Mouse (Mus musculus) limb, embryonic 11.5 days (tissue): ENCODE data around the gene Trio. TPM values are rescaled to one million over a fixed set of nuclear protein-coding genes. Genes with fewer than 3 reads are reported as not detected.

Experiments
- ATAC-seq: fragments of 200-750 bp; cut with Nextera tagmentation; 2 replicates; pipeline ENCODE4 v1.8.0; 2017; ENCODE audit warnings: low read depth; ENCODE audit not compliant: insufficient number of reproducible peaks, low FRiP score, low TSS enrichment
- DNase-seq: peaks from one replicate; pipeline ENCODE4 v3.0.0-alpha.2; 2015; ENCODE audit warnings: low spot score
- H3K27ac ChIP-seq: fragments of 300-500 bp; sonication (generic); replicated peaks from 2 replicates; pipeline ENCODE4 v1.5.1; 2014; ENCODE audit warnings: low read depth, mild to moderate bottlenecking, low read length
- H3K27me3 ChIP-seq: fragments of 300-500 bp; sonication (generic); 2 replicates; pipeline ENCODE4 v1.6.1; 2014; ENCODE audit warnings: mild to moderate bottlenecking, low read length, mixed read lengths; ENCODE audit not compliant: control insufficient read depth, insufficient read depth
- H3K36me3 ChIP-seq: fragments of 300-500 bp; sonication (generic); 2 replicates; pipeline ENCODE4 v1.6.1; 2014; ENCODE audit warnings: mild to moderate bottlenecking, low read length, moderate library complexity, mixed read lengths; ENCODE audit not compliant: control insufficient read depth, insufficient read depth
- H3K4me1 ChIP-seq: fragments of 300-500 bp; sonication (generic); 2 replicates; pipeline ENCODE4 v1.6.1; 2014; ENCODE audit warnings: low read length, mixed read lengths; ENCODE audit not compliant: control insufficient read depth, insufficient read depth
- H3K4me2 ChIP-seq: fragments of 300-500 bp; sonication (generic); 2 replicates; pipeline ENCODE4 v1.6.1; 2014; ENCODE audit warnings: low read depth, mild to moderate bottlenecking, moderate library complexity; ENCODE audit not compliant: severe bottlenecking
- H3K4me3 ChIP-seq: fragments of 300-500 bp; sonication (generic); 2 replicates; pipeline ENCODE4 v1.5.1; 2014; ENCODE audit warnings: low read depth, low read length
- H3K9ac ChIP-seq: fragments of 300-500 bp; sonication (generic); 2 replicates; pipeline ENCODE4 v1.6.1; 2014; ENCODE audit warnings: mild to moderate bottlenecking, low read length
- H3K9me3 ChIP-seq: fragments of 300-500 bp; sonication (generic); 2 replicates; pipeline ENCODE4 v1.6.1; 2016; ENCODE audit warnings: low read length; ENCODE audit not compliant: control insufficient read depth
- WGBS: fragments of 180-500 bp; shearing (Covaris S2); extraction: QIAGEN DNeasy Blood & Tissue Kit; methylation state at CpG from one replicate; pipeline ENCODE4 v1.1.7; 2014; 5-methylcytosine and 5-hydroxymethylcytosine counted together
- polyA plus RNA-seq: library from polyadenylated mRNA; unstranded; fragments of >200 nt; fragmentation: Nextera tagmentation; extraction: Ambion mirVana; gene quantifications from 2 replicates; pipeline ENCODE4 v1.2.1, GENCODE M21; 2014

Trio gene
- polyA plus RNA-seq, 1 experiment from 2014 or later = 64.8 TPM

GRCm38 (mm10) chr15:27791141-27791540 is 234.5 kb downstream of the Trio start:
- no peaks in the 10 kb centered on the region for H3K36me3 ChIP-seq
- no peak overlapping the region for H3K9ac ChIP-seq
- no peak overlapping the region for H3K4me3 ChIP-seq
- H3K4me2 ChIP-seq = no peak overlapping the region
- WGBS = 88% methylated on average over 5 of the region's 5 CpGs
- DNase-seq = no peak
- no peaks in the 10 kb centered on the region for H3K9me3 ChIP-seq
- peaks cover 46% of the 10 kb centered on the region for H3K4me1 ChIP-seq
- no peaks in the 10 kb centered on the region for H3K27me3 ChIP-seq
- no peak overlapping the region for H3K27ac ChIP-seq
- no peak for ATAC-seq

GRCm38 (mm10) chr15:27790699-27791098 is 234.9 kb downstream of the Trio start:
- no peak overlapping the region for H3K27ac ChIP-seq
- 87% methylated on average over 6 of the region's 6 CpGs for WGBS
- H3K9ac ChIP-seq = no peak overlapping the region
- no peak overlapping the region for H3K4me3 ChIP-seq
- no peaks in the 10 kb centered on the region for H3K36me3 ChIP-seq
- H3K4me1 ChIP-seq = peaks cover 45% of the 10 kb centered on the region
- ATAC-seq (no peak), DNase-seq (no peak)
- no peaks in the 10 kb centered on the region for H3K9me3 ChIP-seq
- no peaks in the 10 kb centered on the region for H3K27me3 ChIP-seq
- H3K4me2 ChIP-seq = no peak overlapping the region

- no peaks in the 10 kb centered on the region for H3K27me3 ChIP-seq
- peaks cover 56% of the 10 kb centered on the region for H3K4me1 ChIP-seq
- H3K4me3 ChIP-seq = no peak overlapping the region
- WGBS = 19% methylated on average over 3 of the region's 3 CpGs
- H3K9me3 ChIP-seq = no peaks in the 10 kb centered on the region
- H3K27ac ChIP-seq = peak overlapping the region; percentile 94
- peak overlapping the region; percentile 27; the same call in 1 of the 2 replicates for H3K4me2 ChIP-seq
- DNase-seq (no peak), ATAC-seq (no peak)
- no peaks in the 10 kb centered on the region for H3K36me3 ChIP-seq
- peak overlapping the region; percentile 55 for H3K9ac ChIP-seq
These were observed 236.3 kb downstream of the Trio start for GRCm38 (mm10) chr15:27789325-27789724.

GRCm38 (mm10) chr15:27788122-27788759 is 237.4 kb downstream of the Trio start:
- WGBS = 9% methylated on average over 17 of the region's 17 CpGs
- H3K4me2 ChIP-seq = peak overlapping the region; percentile 59

GRCm38 (mm10) chr15:27787151-27787550 is 238.5 kb downstream of the Trio start:
- no peaks in the 10 kb centered on the region for H3K27me3 ChIP-seq
- peak overlapping the region; percentile 59 for H3K4me3 ChIP-seq
- no peaks in the 10 kb centered on the region for H3K9me3 ChIP-seq
- ATAC-seq (no peak), DNase-seq (no peak)
- 48% methylated on average over 4 of the region's 4 CpGs for WGBS
- peaks cover 61% of the 10 kb centered on the region for H3K4me1 ChIP-seq
- peak overlapping the region; percentile 94 for H3K27ac ChIP-seq
- peak overlapping the region; percentile 76 for H3K9ac ChIP-seq
- H3K36me3 ChIP-seq = no peaks in the 10 kb centered on the region
- H3K4me2 ChIP-seq = peak overlapping the region; percentile 59

More at GRCm38 (mm10) chr15:27788122-27788759, 237.4 kb downstream of the Trio start:
- Histone ChIP-seq H3K9ac (peak overlapping the region; percentile 76), H3K4me1 (peaks cover 60% of the 10 kb centered on the region), H3K36me3 (no peaks in the 10 kb centered on the region), H3K4me3 (peak overlapping the region; percentile 59), H3K9me3 (no peaks in the 10 kb centered on the region), H3K27ac (peak overlapping the region; percentile 94), H3K27me3 (no peaks in the 10 kb centered on the region)
- DNase-seq = peak; percentile 73
- ATAC-seq = peak; percentile 69

- peak overlapping the region; percentile 59 for H3K4me2 ChIP-seq
- H3K27ac ChIP-seq = peak overlapping the region; percentile 94; the same call in 1 of the 2 replicates
- H3K9ac ChIP-seq = peak overlapping the region; percentile 76
- H3K9me3 ChIP-seq = no peaks in the 10 kb centered on the region
- ATAC-seq = no peak
- H3K4me3 ChIP-seq = peak overlapping the region; percentile 59
- H3K4me1 ChIP-seq = peaks cover 68% of the 10 kb centered on the region
- no peaks in the 10 kb centered on the region for H3K36me3 ChIP-seq
- no peak for DNase-seq
- WGBS = 47% methylated on average over 11 of the region's 11 CpGs
- no peaks in the 10 kb centered on the region for H3K27me3 ChIP-seq
These were observed 239.2 kb downstream of the Trio start for GRCm38 (mm10) chr15:27786418-27786817.

- Histone ChIP-seq H3K27ac (peak overlapping the region; percentile 97), H3K9me3 (no peaks in the 10 kb centered on the region), H3K4me3 (peak overlapping the region; percentile 59), H3K4me1 (peaks cover 74% of the 10 kb centered on the region), H3K4me2 (peak overlapping the region; percentile 59), H3K36me3 (no peaks in the 10 kb centered on the region), H3K27me3 (no peaks in the 10 kb centered on the region), H3K9ac (peak overlapping the region; percentile 62)
- DNase-seq (no peak), ATAC-seq (no peak)
- 43% methylated on average over 12 of the region's 12 CpGs for WGBS
These were observed 240.2 kb downstream of the Trio start for GRCm38 (mm10) chr15:27785280-27786001.

GRCm38 (mm10) chr15:27784126-27784563 is 241.5 kb downstream of the Trio start:
- no peaks in the 10 kb centered on the region for H3K36me3 ChIP-seq
- no peaks in the 10 kb centered on the region for H3K9me3 ChIP-seq
- peak overlapping the region; percentile 17; the same call in 1 of the 2 replicates for H3K4me3 ChIP-seq
- peak overlapping the region; percentile 59 for H3K4me2 ChIP-seq
- 6% methylated on average over 10 of the region's 10 CpGs for WGBS
- ATAC-seq (peak; percentile 29), DNase-seq (peak; percentile 83)
- H3K27ac ChIP-seq = peak overlapping the region; percentile 97
- H3K9ac ChIP-seq = peak overlapping the region; percentile 59
- H3K27me3 ChIP-seq = no peaks in the 10 kb centered on the region
- H3K4me1 ChIP-seq = peaks cover 75% of the 10 kb centered on the region
